Mouse (Mus musculus) left cerebral cortex, postnatal 4 days (tissue): ENCODE measurements around the gene Brd7. TPM values are rescaled to one million over a fixed set of nuclear protein-coding genes. Genes with fewer than 3 reads are reported as not detected.

Source experiments
- DNase-seq: peaks from one replicate; pipeline ENCODE4 v3.0.0-alpha.2; 2022
- intact Hi-C: fragments of 180-260 bp; cut with DNase I; formaldehyde crosslinking; loops from one replicate; pipeline ENCODE4 v1.15.1; 2025
- total RNA-seq, 2 experiments: library from RNA; stranded (reverse); gene quantifications; 2 replicates each; pipeline ENCODE4 v1.2.3; 2021

Gene Brd7
- total RNA-seq, 2 experiments from 2014 or later, result 63.8 to 76.9 TPM

DNA sequence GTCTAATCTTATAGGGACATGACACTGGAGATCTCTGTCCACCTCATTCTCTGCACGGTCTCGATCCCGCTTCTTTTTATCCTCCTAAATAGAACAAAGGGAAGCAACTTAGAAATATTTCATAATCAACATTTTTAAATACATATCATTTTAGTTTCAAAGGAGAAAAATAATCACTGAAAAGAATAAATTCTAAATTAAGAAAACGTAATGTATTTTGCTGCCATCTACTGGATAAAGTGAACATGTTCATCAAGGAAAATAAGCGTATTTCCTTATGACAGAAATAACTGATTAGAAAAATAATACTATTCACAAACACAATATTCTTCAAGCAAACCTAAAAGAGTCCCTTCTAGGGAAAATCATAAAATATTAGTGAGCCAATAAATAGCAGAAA is 4.0 kb downstream of the Brd7 start:
- intact Hi-C loops, result loop anchor here (5.0 to 10.0 kb wide), 2 partner anchors 91 to 367 kb away; no protein-coding TSS in a partner anchor
- DNase-seq, result no peak

DNA sequence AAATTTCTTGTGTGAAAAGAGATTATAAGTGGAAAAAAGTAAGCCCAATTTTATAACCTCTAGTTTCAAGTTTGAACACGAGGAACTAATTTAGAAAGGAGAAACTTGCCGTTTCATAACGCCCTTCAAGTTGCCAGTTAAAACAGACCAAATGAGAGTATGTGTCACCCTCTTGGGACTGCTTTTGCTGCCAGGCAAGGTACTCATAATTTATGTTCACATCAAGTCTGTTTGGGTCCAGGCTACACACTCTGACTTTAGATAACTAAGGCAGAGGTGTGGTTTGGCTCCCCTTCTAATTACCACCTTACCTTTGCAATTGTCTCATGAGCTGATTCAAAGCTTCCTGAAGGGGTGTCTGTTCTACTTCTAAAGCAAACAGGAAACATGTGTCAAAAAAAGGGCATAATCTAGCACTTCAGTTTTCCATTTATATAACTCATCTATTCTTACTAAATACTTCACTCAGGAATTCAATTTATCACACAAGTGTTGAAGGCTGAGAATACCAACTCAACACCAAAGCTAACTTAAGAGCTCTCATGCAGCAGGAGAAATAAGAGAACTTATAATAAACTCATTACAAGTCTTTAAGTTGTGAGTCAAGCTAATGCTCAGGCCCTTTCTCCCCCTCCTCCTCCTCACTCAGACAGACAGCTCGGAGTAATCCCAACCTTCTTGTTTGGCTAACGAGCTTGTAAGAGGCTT is 4.6 kb downstream of the Brd7 start:
- intact Hi-C loops, result loop anchor here (5.0 to 10.0 kb wide), 2 partner anchors 90 to 367 kb away; no protein-coding TSS in a partner anchor
- no peak for DNase-seq

GRCm38 (mm10) chr8:88349046-88349445 is 12.9 kb downstream of the Brd7 start:
- intact Hi-C loops, result loop anchor here (5.0 kb wide), 1 partner anchor 182 kb away; no protein-coding TSS in a partner anchor
- no peak for DNase-seq

- no peak for DNase-seq
- intact Hi-C loops, result no loop called here
Measured at GRCm38 (mm10) chr8:88342026-88342425, 20.0 kb downstream of the Brd7 start.

DNA sequence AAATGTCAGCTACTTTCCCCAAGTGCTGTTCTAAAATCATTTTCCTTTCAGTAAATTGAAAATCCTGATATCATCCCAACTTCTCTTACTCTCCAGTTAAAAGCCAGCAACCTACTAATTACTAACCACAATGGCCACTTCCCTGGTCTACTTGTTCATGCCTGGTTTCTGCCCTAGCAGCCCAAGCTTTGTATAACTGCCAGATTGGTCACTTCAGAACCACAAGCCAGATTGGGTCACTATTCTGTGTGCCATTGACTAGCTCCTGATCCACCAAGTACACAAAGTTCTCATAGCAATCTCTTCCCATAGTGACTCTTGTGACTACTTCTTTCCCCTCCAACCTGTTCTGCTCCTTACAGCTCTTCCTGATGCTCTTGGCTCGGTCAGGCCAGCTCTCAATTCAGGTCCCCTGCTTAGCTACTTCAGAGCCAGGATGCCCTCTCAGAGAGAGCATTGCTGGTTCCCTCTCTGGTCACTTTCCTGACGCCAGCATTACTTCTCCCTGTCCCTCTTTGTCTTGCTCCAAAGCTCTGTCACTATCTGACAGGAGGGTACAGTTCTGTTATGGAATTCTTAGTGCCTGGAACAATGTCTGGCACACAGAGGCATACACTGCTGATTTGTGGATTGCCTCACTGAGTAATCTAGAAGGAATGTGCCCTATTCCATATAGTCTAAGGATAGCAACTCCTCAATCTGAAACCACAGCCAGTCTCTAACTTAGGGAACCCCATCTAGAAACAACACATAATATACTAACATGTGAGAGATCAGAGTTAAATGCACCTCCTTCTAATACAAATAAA is 21.9 kb downstream of the Brd7 start:
- intact Hi-C loops, result loop anchor here (10.0 kb wide), 1 partner anchor 195 kb away; no protein-coding TSS in a partner anchor

GRCm38 (mm10) chr8:88339221-88339620 is 22.8 kb downstream of the Brd7 start:
- intact Hi-C loops, result loop anchor here (10.0 kb wide), 1 partner anchor 194 kb away; no protein-coding TSS in a partner anchor
- DNase-seq, result no peak

More for the DNA sequence above, 21.9 kb downstream of the Brd7 start:
- no peak for DNase-seq

- DNase-seq, result no peak
- intact Hi-C loops, result loop anchor here (10.0 kb wide), 1 partner anchor 190 kb away; no protein-coding TSS in a partner anchor
Measured at GRCm38 (mm10) chr8:88334975-88335374, 27.0 kb downstream of the Brd7 start.

- intact Hi-C loops, result loop anchor here (10.0 kb wide), 1 partner anchor 190 kb away; no protein-coding TSS in a partner anchor
- no peak for DNase-seq
Measured at GRCm38 (mm10) chr8:88334384-88334783, 27.6 kb downstream of the Brd7 start.

GRCm38 (mm10) chr8:88330816-88331215 is 31.2 kb downstream of the Brd7 start:
- no peak for DNase-seq
- intact Hi-C loops, result loop anchor here (10.0 kb wide), 1 partner anchor 186 kb away; no protein-coding TSS in a partner anchor

- intact Hi-C loops, result no loop called here
- no peak for DNase-seq
Measured at GRCm38 (mm10) chr8:88328689-88329088, 33.3 kb downstream of the Brd7 start.

DNA sequence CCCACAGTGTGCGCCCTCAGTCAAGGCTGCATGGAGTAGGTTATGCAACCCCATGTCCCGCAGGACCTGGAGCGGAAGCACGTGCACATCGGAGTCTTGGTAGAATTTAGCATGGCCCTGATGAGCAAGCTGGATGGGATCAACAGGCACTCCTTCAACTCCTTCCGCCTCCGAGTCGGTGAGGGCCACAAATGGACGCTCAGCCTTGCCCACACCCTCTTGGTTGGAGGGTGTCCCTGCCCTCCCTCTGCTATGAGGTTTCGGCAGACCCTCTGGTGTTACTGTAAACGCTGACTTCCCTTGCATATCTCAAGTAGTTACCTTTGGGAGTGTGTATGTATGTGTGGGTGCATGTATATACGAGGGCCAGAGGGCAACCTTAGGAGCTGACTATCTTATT is 35.7 kb downstream of the Brd7 start:
- intact Hi-C loops, result no loop called here
- no peak for DNase-seq

GRCm38 (mm10) chr8:88325795-88326194 is 36.2 kb downstream of the Brd7 start:
- intact Hi-C loops, result no loop called here

DNA sequence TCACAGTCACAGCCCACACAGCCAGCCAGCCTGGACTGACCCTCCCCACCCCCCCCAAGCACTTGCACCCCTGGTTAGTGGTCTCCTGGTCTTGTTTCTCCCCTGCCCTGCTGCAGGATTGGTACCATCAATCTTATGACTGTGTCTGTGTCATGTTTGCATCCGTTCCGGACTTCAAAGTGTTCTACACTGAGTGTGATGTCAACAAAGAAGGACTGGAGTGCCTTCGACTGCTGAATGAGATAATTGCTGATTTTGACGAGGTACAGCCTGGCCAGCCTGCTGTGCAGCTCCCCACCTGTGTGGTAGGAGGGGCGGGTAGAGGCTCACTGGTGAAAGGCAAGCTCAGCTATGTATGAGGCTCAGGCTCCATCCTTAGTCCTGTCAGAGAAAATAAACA is 36.7 kb downstream of the Brd7 start:
- intact Hi-C loops, result no loop called here

More at GRCm38 (mm10) chr8:88325795-88326194, 36.2 kb downstream of the Brd7 start:
- DNase-seq, result no peak

GRCm38 (mm10) chr8:88324760-88325159 is 37.2 kb downstream of the Brd7 start:
- DNase-seq, result no peak

More for the DNA sequence above, 36.7 kb downstream of the Brd7 start:
- DNase-seq, result no peak

DNA sequence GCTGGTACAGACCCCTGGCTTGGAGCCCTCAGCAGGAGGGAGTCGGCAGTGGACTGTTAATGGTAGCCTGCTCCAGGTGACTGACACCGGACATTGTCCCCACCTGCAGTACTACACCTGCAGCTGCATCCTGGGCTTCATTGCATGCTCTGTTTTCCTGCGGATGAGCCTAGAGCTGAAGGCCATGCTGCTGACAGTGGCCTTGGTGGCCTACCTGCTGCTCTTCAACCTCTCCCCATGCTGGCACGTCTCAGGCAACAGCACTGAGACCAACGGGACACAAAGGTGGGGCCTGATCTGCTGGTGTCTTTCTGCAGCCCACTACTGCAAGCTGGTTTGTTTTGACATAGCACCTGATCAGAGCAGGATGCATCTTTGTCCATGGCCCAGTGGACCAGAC is 38.5 kb downstream of the Brd7 start:
- no peak for DNase-seq
- intact Hi-C loops, result no loop called here

More at GRCm38 (mm10) chr8:88324760-88325159, 37.2 kb downstream of the Brd7 start:
- intact Hi-C loops, result no loop called here

- intact Hi-C loops, result no loop called here
- DNase-seq, result no peak
Measured at GRCm38 (mm10) chr8:88321387-88321786, 40.6 kb downstream of the Brd7 start.

GRCm38 (mm10) chr8:88320134-88320533 is 41.9 kb downstream of the Brd7 start:
- intact Hi-C loops, result no loop called here
- no peak for DNase-seq

- intact Hi-C loops, result no loop called here
- no peak for DNase-seq
Measured at GRCm38 (mm10) chr8:88318151-88318550, 43.8 kb downstream of the Brd7 start.

DNA sequence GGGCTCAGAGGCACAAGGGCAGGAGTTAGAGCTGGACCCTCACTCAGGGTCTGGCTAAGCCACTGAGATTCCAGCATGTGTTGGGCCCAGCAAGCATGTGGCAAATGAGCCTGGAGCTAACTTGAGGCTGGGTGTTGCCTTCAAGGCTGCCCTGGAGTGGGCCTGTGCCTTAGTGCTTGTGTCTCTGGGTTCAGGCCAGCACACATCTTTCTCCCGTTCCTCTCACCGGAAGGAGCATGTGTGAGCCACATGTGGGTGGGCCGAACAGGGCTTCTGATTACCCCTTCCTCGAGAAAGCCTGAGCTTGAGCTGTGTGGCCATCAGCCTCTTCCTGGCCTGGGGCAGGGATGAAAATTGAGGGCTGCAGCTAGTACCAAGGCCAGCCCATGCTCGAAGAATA is 44.7 kb downstream of the Brd7 start:
- no peak for DNase-seq
- intact Hi-C loops, result no loop called here

- intact Hi-C loops, result no loop called here
- DNase-seq, result peak; percentile 94
Measured at GRCm38 (mm10) chr8:88316139-88316931, 45.7 kb downstream of the Brd7 start.
